Mouse (Mus musculus): ENCODE results near the gene Itgad. TPM values are rescaled to one million over a fixed set of nuclear protein-coding genes. Genes with fewer than 3 reads are reported as not detected.

Itgad gene
- total RNA-seq, 2 experiments from 2014 or later: 0.09 TPM; not detected in 1

GRCm38 (mm10) chr7:128180126-128180525 is 25.9 kb downstream of the Itgad start:
- DNase-seq: no peak

- no peak for DNase-seq
Measured at GRCm38 (mm10) chr7:128180546-128180945, 26.4 kb downstream of the Itgad start.

- no peak for DNase-seq
Measured at GRCm38 (mm10) chr7:128181691-128182090, 27.5 kb downstream of the Itgad start.

- DNase-seq: no peak
Measured at GRCm38 (mm10) chr7:128201607-128202006, 47.4 kb downstream of the Itgad start.

GRCm38 (mm10) chr7:128203071-128203470 is 48.9 kb downstream of the Itgad start:
- no peak for DNase-seq

- DNase-seq: no peak
Measured at GRCm38 (mm10) chr7:128204179-128204578, 50.0 kb downstream of the Itgad start.

- DNase-seq: no peak
Measured at GRCm38 (mm10) chr7:128205695-128206094, 51.5 kb downstream of the Itgad start.

- peak; percentile 15 for DNase-seq
Measured at GRCm38 (mm10) chr7:128206152-128206551, 52.0 kb downstream of the Itgad start, which contains the start of gene Cox6a2. Gene Cox6a2, minus strand, starts transcription at chr7:128206387.

- DNase-seq: peak; percentile 58
Measured at GRCm38 (mm10) chr7:128208187-128208586, 54.0 kb downstream of the Itgad start.

- DNase-seq: no peak
Measured at GRCm38 (mm10) chr7:128209826-128210225, 55.6 kb downstream of the Itgad start.

GRCm38 (mm10) chr7:128219952-128220351 is 65.8 kb downstream of the Itgad start:
- no peak for DNase-seq

- DNase-seq: no peak
Measured at GRCm38 (mm10) chr7:128220936-128221335, 66.8 kb downstream of the Itgad start.

- no peak for DNase-seq
Measured at GRCm38 (mm10) chr7:128231741-128232140, 77.6 kb downstream of the Itgad start.

GRCm38 (mm10) chr7:128234796-128235195 is 80.6 kb downstream of the Itgad start:
- no peak for DNase-seq

- DNase-seq: no peak
Measured at GRCm38 (mm10) chr7:128235481-128235880, 81.3 kb downstream of the Itgad start.

- no peak for DNase-seq
Measured at GRCm38 (mm10) chr7:128236426-128236825, 82.2 kb downstream of the Itgad start.

GRCm38 (mm10) chr7:128236856-128237592 is 82.8 kb downstream of the Itgad start, which contains the start of gene Armc5:
Gene Armc5, plus strand, starts transcription at chr7:128237342.
- peak; percentile 90 for DNase-seq

- DNase-seq: no peak
Measured at GRCm38 (mm10) chr7:128237593-128237926, 83.4 kb downstream of the Itgad start.

GRCm38 (mm10) chr7:128237927-128238778 is 84.0 kb downstream of the Itgad start, which contains the start of gene 9130023H24Rik:
Gene 9130023H24Rik, minus strand, starts transcription at chr7:128238031.
- DNase-seq: peak; percentile 100

GRCm38 (mm10) chr7:128238991-128239390 is 84.8 kb downstream of the Itgad start:
- peak; percentile 26 for DNase-seq

- no peak for DNase-seq
Measured at GRCm38 (mm10) chr7:128240131-128240784, 86.1 kb downstream of the Itgad start.

GRCm38 (mm10) chr7:128242331-128242730 is 88.2 kb downstream of the Itgad start:
- DNase-seq: no peak

- DNase-seq: no peak
Measured at GRCm38 (mm10) chr7:128243921-128244320, 89.7 kb downstream of the Itgad start.

Data from gastrocnemius, postnatal 10 days (tissue).